Mouse (Mus musculus) kidney, adult 2 months (tissue): Measurements from ENCODE around the gene Golga2. TPM values are rescaled to one million over a fixed set of nuclear protein-coding genes. Genes with fewer than 3 reads are reported as not detected.

Experiments
- DNase-seq: peaks from one replicate; pipeline ENCODE4 v3.0.0; 2021
- H3K27ac ChIP-seq: fragments of 200-500 bp; 2 replicates; pipeline ENCODE4 v1.5.1; 2012; ENCODE audit warnings: low read depth, low read length, control low read depth, inconsistent platforms; ENCODE audit not compliant: insufficient read depth
- H3K27me3 ChIP-seq: fragments of 200-500 bp; replicated peaks from 2 replicates; pipeline ENCODE4 v1.6.1; 2012; ENCODE audit warnings: mild to moderate bottlenecking, moderate library complexity, low read length, inconsistent platforms; ENCODE audit not compliant: control insufficient read depth, insufficient read depth
- H3K36me3 ChIP-seq: fragments of 200-500 bp; 2 replicates; pipeline ENCODE4 v1.6.1; 2012; ENCODE audit warnings: mild to moderate bottlenecking, moderate library complexity, low read length, inconsistent platforms; ENCODE audit not compliant: control insufficient read depth, insufficient read depth
- H3K4me1 ChIP-seq: fragments of 200-500 bp; 2 replicates; pipeline ENCODE4 v1.6.1; 2011; ENCODE audit warnings: low read length; ENCODE audit not compliant: control insufficient read depth, insufficient read depth
- H3K4me3 ChIP-seq: fragments of 200-500 bp; 2 replicates; pipeline ENCODE4 v1.5.1; 2011; ENCODE audit warnings: mild to moderate bottlenecking, low read depth, low read length, control low read depth; ENCODE audit not compliant: insufficient read depth
- CTCF ChIP-seq: fragments of 200-500 bp; conservative IDR thresholded peaks from 2 replicates; pipeline ENCODE4 v1.5.1; 2011; ENCODE audit warnings: low read depth, mild to moderate bottlenecking, control low read depth, low read length, moderate library complexity, mixed read lengths; ENCODE audit not compliant: insufficient read depth, insufficient read length
- POLR2A ChIP-seq: fragments of 200-500 bp; IDR thresholded peaks from one replicate; pipeline ENCODE4 v1.6.1; 2011; ENCODE audit warnings: low read depth, low read length, control low read depth
- WGBS: fragments of 180-500 bp; shearing (Covaris S2); methylation state at CpG from one replicate; pipeline ENCODE4 v1.1.7; 2018; 5-methylcytosine and 5-hydroxymethylcytosine counted together
- polyA plus RNA-seq: library from polyadenylated mRNA; depleted of rRNA; stranded (reverse); fragments of >200 nt; gene quantifications from 2 replicates; pipeline ENCODE4 v1.2.3, GENCODE M21; 2012; rRNA removed

The Golga2 gene
- polyA plus RNA-seq, 1 experiment, result 31.2 TPM

- no peaks in the 10 kb centered on the region for H3K36me3 ChIP-seq
- WGBS, result 3% methylated on average over 45 of the region's 52 CpGs
These were observed 65.2 kb downstream of the Golga2 start, which contains the start of gene Ciz1 for GRCm38 (mm10) chr2:32352151-32353006. Ciz1 (plus strand) TSS chr2:32352327.

GRCm38 (mm10) chr2:32353007-32353542 is 65.9 kb downstream of the Golga2 start, which contains the start of gene Dnm1:
Dnm1 (minus strand) TSS chr2:32353338.
- no peaks in the 10 kb centered on the region; the same call in 1 of the 2 replicates for H3K27me3 ChIP-seq
- no peak within 1 kb of the TSS for H3K27ac ChIP-seq
- peak; percentile 90 for DNase-seq
- TF ChIP-seq POLR2A (no peak), CTCF (peak; percentile 76)
- H3K4me1 ChIP-seq, result peaks cover 3% of the 10 kb centered on the region; the same call in 1 of the 2 replicates
- under 1% methylated on average over 63 of the region's 63 CpGs for WGBS
- peak within 1 kb of the TSS; percentile 68 for H3K4me3 ChIP-seq
- no peaks in the 10 kb centered on the region for H3K36me3 ChIP-seq

More at GRCm38 (mm10) chr2:32352151-32353006, 65.2 kb downstream of the Golga2 start, which contains the start of gene Ciz1:
- TF ChIP-seq POLR2A (no peak), CTCF (no peak)
- peaks cover 3% of the 10 kb centered on the region; the same call in 1 of the 2 replicates for H3K4me1 ChIP-seq
- DNase-seq, result no peak
- H3K4me3 ChIP-seq, result peak within 1 kb of the TSS; percentile 68
- no peaks in the 10 kb centered on the region; the same call in 1 of the 2 replicates for H3K27me3 ChIP-seq
- H3K27ac ChIP-seq, result no peak within 1 kb of the TSS

- no peak for DNase-seq
- no peaks in the 10 kb centered on the region; the same call in 1 of the 2 replicates for H3K27me3 ChIP-seq
- no peak overlapping the region for H3K27ac ChIP-seq
- H3K4me1 ChIP-seq, result peaks cover 3% of the 10 kb centered on the region; the same call in 1 of the 2 replicates
- TF ChIP-seq POLR2A (no peak), CTCF (no peak)
- H3K36me3 ChIP-seq, result no peaks in the 10 kb centered on the region
- H3K4me3 ChIP-seq, result no peak overlapping the region
- 79% methylated on average over 6 of the region's 6 CpGs for WGBS
These were observed 66.7 kb downstream of the Golga2 start for GRCm38 (mm10) chr2:32353836-32354235.

- WGBS, result 93% methylated on average over 3 of the region's 3 CpGs
- no peaks in the 10 kb centered on the region for H3K36me3 ChIP-seq
- H3K27me3 ChIP-seq, result no peaks in the 10 kb centered on the region; the same call in 1 of the 2 replicates
- no peak for DNase-seq
- no peak overlapping the region for H3K4me3 ChIP-seq
- H3K27ac ChIP-seq, result no peak overlapping the region
- TF ChIP-seq CTCF (no peak), POLR2A (no peak)
- peaks cover 3% of the 10 kb centered on the region; the same call in 1 of the 2 replicates for H3K4me1 ChIP-seq
These were observed 67.2 kb downstream of the Golga2 start for GRCm38 (mm10) chr2:32354336-32354895.

- H3K27ac ChIP-seq, result no peak overlapping the region
- no peak overlapping the region for H3K4me3 ChIP-seq
- H3K36me3 ChIP-seq, result no peaks in the 10 kb centered on the region
- no peak for DNase-seq
- H3K27me3 ChIP-seq, result no peaks in the 10 kb centered on the region; the same call in 1 of the 2 replicates
- peaks cover 3% of the 10 kb centered on the region; the same call in 1 of the 2 replicates for H3K4me1 ChIP-seq
- WGBS, result 75% methylated on average over 10 of the region's 10 CpGs
- no peak for TF ChIP-seq POLR2A
- TF ChIP-seq CTCF, result no peak
These were observed 69.0 kb downstream of the Golga2 start for GRCm38 (mm10) chr2:32356216-32356615.

Other genes with a start within 250 kb of the Golga2 start
- 2.6 and 4.9 TPM in 2 replicates for gene Fam78a, start 202.5 kb upstream of the Golga2 start, polyA plus RNA-seq
- 5.7 and 6.0 TPM in 2 replicates for gene Plpp7, start 191.9 kb upstream of the Golga2 start, polyA plus RNA-seq
- gene Prrc2b, start 136.3 kb upstream of the Golga2 start, polyA plus RNA-seq, result 42.5 and 43.5 TPM in 2 replicates
- 30.2 and 37.2 TPM in 2 replicates for gene Pomt1, start 50.8 kb upstream of the Golga2 start, polyA plus RNA-seq
- 134 and 147 TPM in 2 replicates for gene Uck1, start 27.2 kb upstream of the Golga2 start, polyA plus RNA-seq
- gene Swi5, start 691 bp downstream of the Golga2 start, polyA plus RNA-seq, result 191 and 242 TPM in 2 replicates
- gene Ciz1, start 64.9 kb downstream of the Golga2 start, polyA plus RNA-seq, result 130 and 131 TPM in 2 replicates
- gene Dnm1, start 66.0 kb downstream of the Golga2 start, polyA plus RNA-seq, result 8.3 and 12.6 TPM in 2 replicates
- 182 and 215 TPM in 2 replicates for gene 1110008P14Rik, start 94.6 kb downstream of the Golga2 start, polyA plus RNA-seq
- 8.0 and 9.4 TPM in 2 replicates for gene Lcn2, start 100.9 kb downstream of the Golga2 start, polyA plus RNA-seq
- 69.7 and 80.6 TPM in 2 replicates for gene Ptges2, start 108.5 kb downstream of the Golga2 start, polyA plus RNA-seq
- gene Naif1, start 163.1 kb downstream of the Golga2 start, polyA plus RNA-seq, result 4.8 and 5.2 TPM in 2 replicates
- gene Slc25a25, start 164.1 kb downstream of the Golga2 start, polyA plus RNA-seq, result 25.3 and 30.6 TPM in 2 replicates
- gene Fam102a, start 247.9 kb downstream of the Golga2 start, polyA plus RNA-seq, result 39.0 and 40.2 TPM in 2 replicates